Mouse (Mus musculus) intestine, postnatal 0 days (tissue): Measurements from ENCODE around the gene Taok1. TPM values are rescaled to one million over a fixed set of nuclear protein-coding genes. Genes with fewer than 3 reads are reported as not detected.

Source experiments
- ATAC-seq: fragments of 200-750 bp; cut with Nextera tagmentation; 2 replicates; pipeline ENCODE4 v1.8.0; 2017; ENCODE audit warnings: mild to moderate bottlenecking, moderate TSS enrichment, moderate library complexity
- H3K27ac ChIP-seq: fragments of 300-500 bp; sonication (generic); 2 replicates; pipeline ENCODE4 v1.5.1; 2014; ENCODE audit warnings: mild to moderate bottlenecking, low read depth, low read length, moderate library complexity
- H3K27me3 ChIP-seq: fragments of 300-500 bp; sonication (generic); replicated peaks from 2 replicates; pipeline ENCODE4 v1.6.1; 2014; ENCODE audit warnings: low read length, mixed read lengths; ENCODE audit not compliant: control insufficient read depth, insufficient read depth
- H3K36me3 ChIP-seq: fragments of 300-500 bp; sonication (generic); 2 replicates; pipeline ENCODE4 v1.6.1; 2014; ENCODE audit warnings: mild to moderate bottlenecking, moderate library complexity; ENCODE audit not compliant: control insufficient read depth, insufficient read depth
- H3K4me1 ChIP-seq: fragments of 300-500 bp; sonication (generic); replicated peaks from 2 replicates; pipeline ENCODE4 v1.6.1; 2014; ENCODE audit warnings: antibody characterized with exemption, low read length, mixed read lengths; ENCODE audit not compliant: control insufficient read depth, insufficient read depth
- H3K4me2 ChIP-seq: fragments of 300-500 bp; sonication (generic); replicated peaks from 2 replicates; pipeline ENCODE4 v1.6.1; 2014; ENCODE audit warnings: low read depth, mild to moderate bottlenecking, moderate library complexity
- H3K4me3 ChIP-seq: fragments of 300-500 bp; sonication (generic); 2 replicates; pipeline ENCODE4 v1.5.1; 2014; ENCODE audit warnings: low read depth, low read length
- H3K9ac ChIP-seq: fragments of 300-500 bp; sonication (generic); 2 replicates; pipeline ENCODE4 v1.6.1; 2014; ENCODE audit warnings: mild to moderate bottlenecking, low read depth, low read length
- H3K9me3 ChIP-seq: fragments of 300-500 bp; sonication (generic); 2 replicates; pipeline ENCODE4 v1.6.1; 2016; ENCODE audit warnings: mixed run types; ENCODE audit not compliant: control insufficient read depth
- CTCF ChIP-seq: sonication (generic); IDR thresholded peaks from 2 replicates; pipeline ENCODE4 v1.5.1; 2016; ENCODE audit warnings: low read depth, mild to moderate bottlenecking, control low read depth, antibody characterized with exemption, moderate library complexity
- WGBS: fragments of 180-500 bp; shearing (Covaris S2); extraction: QIAGEN DNeasy Blood & Tissue Kit; methylation state at CpG from one replicate; pipeline ENCODE4 v1.1.7; 2014; 5-methylcytosine and 5-hydroxymethylcytosine counted together
- polyA plus RNA-seq: library from polyadenylated mRNA; unstranded; fragments of >200 nt; fragmentation: Nextera tagmentation; extraction: Ambion mirVana; gene quantifications from 2 replicates; pipeline ENCODE4 v1.2.1, GENCODE M21; 2015

Gene Taok1
- polyA plus RNA-seq, 1 experiment from 2014 or later = 8.6 TPM

DNA sequence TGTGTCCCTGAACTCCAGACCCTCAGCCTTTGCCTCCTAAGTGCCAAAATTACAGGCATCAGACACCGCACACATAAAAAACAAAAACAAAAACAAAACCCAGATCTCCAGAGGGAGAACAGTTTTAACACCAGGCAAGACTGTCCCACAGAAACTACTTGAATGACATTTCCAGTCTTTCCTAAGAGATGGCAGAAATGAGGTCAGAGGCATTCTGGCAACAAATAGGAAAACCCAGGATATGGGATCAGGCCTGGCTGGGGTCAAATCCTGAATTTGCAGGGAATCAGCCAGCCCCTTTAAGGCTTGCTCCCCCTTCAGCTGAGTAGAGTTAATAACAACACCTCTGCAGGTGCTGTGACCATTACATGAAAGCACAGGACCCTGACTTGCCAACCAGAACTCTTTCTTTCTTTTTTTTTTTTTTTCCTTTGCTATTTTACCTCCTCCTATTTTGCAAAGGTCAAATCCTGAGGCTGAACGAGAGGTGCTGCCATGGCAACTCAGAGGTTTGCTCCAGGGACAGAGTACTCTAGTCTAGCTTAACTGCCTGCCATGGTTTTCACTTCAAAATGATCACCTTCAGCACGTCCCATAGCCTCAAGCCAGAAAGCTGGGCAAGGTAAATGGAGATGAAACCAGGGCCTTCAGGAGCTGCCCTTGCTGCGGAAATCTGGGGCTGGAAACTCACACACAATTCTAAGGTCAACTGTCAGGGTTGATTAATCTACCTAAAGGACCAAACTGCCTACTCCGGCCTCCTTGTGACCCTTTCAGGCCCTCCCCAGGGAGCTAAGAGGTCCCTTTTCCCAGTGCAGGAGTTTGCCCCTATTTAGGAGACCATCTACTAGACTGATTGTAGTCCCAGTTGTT is 90.8 kb downstream of the Taok1 start:
- Histone ChIP-seq H3K4me1 (peaks cover 8% of the 10 kb centered on the region; the same call in 1 of the 2 replicates), H3K27ac (no peak overlapping the region), H3K4me2 (no peak overlapping the region), H3K4me3 (no peak overlapping the region), H3K36me3 (no peaks in the 10 kb centered on the region), H3K27me3 (0 out of 2 replicates have a peak, but pooled peaks cover 4% of the 10 kb centered on the region), H3K9ac (no peak overlapping the region), H3K9me3 (no peaks in the 10 kb centered on the region)
- no peak for TF ChIP-seq CTCF
- WGBS = 81% methylated on average over 5 of the region's 5 CpGs
- ATAC-seq = no peak

- ATAC-seq = peak; percentile 7; the same call in 1 of the 2 replicates
- 10% methylated on average over 39 of the region's 39 CpGs for WGBS
- Histone ChIP-seq H3K9ac (0 out of 2 replicates have a peak within 1 kb of the TSS, but pooled peaks have one; percentile 31), H3K27me3 (0 out of 2 replicates have a peak, but pooled peaks cover 4% of the 10 kb centered on the region), H3K36me3 (no peaks in the 10 kb centered on the region), H3K9me3 (no peaks in the 10 kb centered on the region), H3K27ac (peak within 1 kb of the TSS; percentile 4; the same call in 1 of the 2 replicates), H3K4me1 (peaks cover 8% of the 10 kb centered on the region; the same call in 1 of the 2 replicates), H3K4me3 (peak within 1 kb of the TSS; percentile 69), H3K4me2 (peak within 1 kb of the TSS; percentile 95)
- TF ChIP-seq CTCF = no peak
These were observed 91.7 kb downstream of the Taok1 start, which contains the start of gene Trp53i13 for GRCm38 (mm10) chr11:77515637-77516552. Trp53i13 (minus strand) TSS chr11:77515980.

- Histone ChIP-seq H3K4me2 (peak within 1 kb of the TSS; percentile 95), H3K36me3 (no peaks in the 10 kb centered on the region), H3K9ac (peak within 1 kb of the TSS; percentile 42; the same call in 1 of the 2 replicates), H3K27ac (peak within 1 kb of the TSS; percentile 60; the same call in 1 of the 2 replicates), H3K27me3 (0 out of 2 replicates have a peak, but pooled peaks cover 4% of the 10 kb centered on the region), H3K4me1 (peaks cover 8% of the 10 kb centered on the region; the same call in 1 of the 2 replicates), H3K4me3 (peak within 1 kb of the TSS; percentile 69), H3K9me3 (no peaks in the 10 kb centered on the region)
- no peak for TF ChIP-seq CTCF
- WGBS = under 1% methylated on average over 67 of the region's 72 CpGs
- ATAC-seq = peak; percentile 16
These were observed 92.6 kb downstream of the Taok1 start, which contains the start of gene Abhd15 for GRCm38 (mm10) chr11:77514832-77515636. Abhd15 (plus strand) TSS chr11:77515121.

DNA sequence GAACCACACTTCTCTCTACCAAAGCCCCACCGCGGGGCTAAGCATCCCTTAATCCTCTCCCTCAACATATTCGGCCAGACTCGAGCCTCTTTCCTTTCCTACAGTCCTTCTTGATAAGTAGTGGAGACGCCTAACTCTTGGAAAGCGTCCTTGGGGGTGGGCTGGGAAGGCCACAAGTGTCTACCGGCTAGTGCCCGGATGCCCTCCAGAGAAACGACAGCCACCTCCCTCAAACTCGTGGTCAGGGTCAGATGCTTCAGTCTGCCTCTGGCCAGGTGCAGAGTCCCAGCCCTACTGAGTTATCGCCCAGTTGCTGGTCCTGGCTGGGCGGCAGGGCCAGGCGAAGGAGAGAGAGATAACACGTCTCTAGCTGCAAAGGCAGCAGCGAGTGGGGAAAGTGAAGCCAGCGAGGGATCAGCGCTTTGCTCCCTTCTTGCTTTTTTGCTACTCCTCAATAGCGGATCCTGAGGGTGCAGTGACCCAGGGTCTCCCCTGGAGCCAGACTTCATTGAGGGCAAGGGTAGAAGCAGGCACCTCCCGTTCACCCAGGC is 93.3 kb downstream of the Taok1 start:
- Histone ChIP-seq H3K9ac (0 out of 2 replicates have a peak overlapping the region, but pooled peaks have one; percentile 42), H3K27ac (peak overlapping the region; percentile 4; the same call in 1 of the 2 replicates), H3K36me3 (no peaks in the 10 kb centered on the region), H3K27me3 (0 out of 2 replicates have a peak, but pooled peaks cover 4% of the 10 kb centered on the region), H3K4me3 (peak overlapping the region; percentile 69), H3K4me1 (peaks cover 8% of the 10 kb centered on the region; the same call in 1 of the 2 replicates), H3K4me2 (peak overlapping the region; percentile 95), H3K9me3 (no peaks in the 10 kb centered on the region)
- 11% methylated on average over 19 of the region's 19 CpGs for WGBS
- no peak for TF ChIP-seq CTCF
- ATAC-seq = no peak

GRCm38 (mm10) chr11:77513811-77514170 is 93.8 kb downstream of the Taok1 start:
- peak overlapping the region; percentile 42; the same call in 1 of the 2 replicates for H3K9ac ChIP-seq

More at GRCm38 (mm10) chr11:77513811-77514170, 93.8 kb downstream of the Taok1 start:
- Histone ChIP-seq H3K36me3 (no peaks in the 10 kb centered on the region), H3K27ac (peak overlapping the region; percentile 60), H3K27me3 (0 out of 2 replicates have a peak, but pooled peaks cover 4% of the 10 kb centered on the region), H3K9me3 (no peaks in the 10 kb centered on the region), H3K4me3 (peak overlapping the region; percentile 69), H3K4me2 (peak overlapping the region; percentile 95), H3K4me1 (peaks cover 8% of the 10 kb centered on the region; the same call in 1 of the 2 replicates)
- ATAC-seq = no peak
- WGBS = 19% methylated on average over 10 of the region's 10 CpGs
- no peak for TF ChIP-seq CTCF
